Mouse (Mus musculus): ENCODE measurements at regions not wholly inside any gene's neighbourhood (a gene's known extent, or its start where the extent isn't known, plus 50 kb on each side); places are given as distances from the start of the nearest gene placed in this dataset.

DNA sequence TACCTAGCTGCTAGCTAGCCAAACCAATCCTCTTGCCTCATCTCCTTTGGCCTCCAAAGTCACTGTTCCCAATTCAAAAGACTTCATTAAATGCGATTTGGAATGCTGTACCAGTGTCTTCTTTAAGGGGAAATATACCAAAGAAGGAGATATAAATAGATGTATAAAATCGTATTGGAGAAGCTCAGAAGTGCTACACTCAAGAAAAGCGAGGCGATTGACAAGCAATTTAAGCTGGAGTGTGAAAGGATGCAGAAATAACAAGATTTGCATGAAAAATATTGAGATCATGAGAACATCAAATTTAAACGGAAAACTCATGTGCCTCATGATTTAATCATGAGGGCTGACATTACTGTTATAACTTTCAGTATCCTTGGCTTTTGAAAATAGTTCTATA is 221.8 kb upstream of the Gbe1 start:
- intact Hi-C loops (cut with DNase I) = no loop called here
- DNase-seq = no peak

DNA sequence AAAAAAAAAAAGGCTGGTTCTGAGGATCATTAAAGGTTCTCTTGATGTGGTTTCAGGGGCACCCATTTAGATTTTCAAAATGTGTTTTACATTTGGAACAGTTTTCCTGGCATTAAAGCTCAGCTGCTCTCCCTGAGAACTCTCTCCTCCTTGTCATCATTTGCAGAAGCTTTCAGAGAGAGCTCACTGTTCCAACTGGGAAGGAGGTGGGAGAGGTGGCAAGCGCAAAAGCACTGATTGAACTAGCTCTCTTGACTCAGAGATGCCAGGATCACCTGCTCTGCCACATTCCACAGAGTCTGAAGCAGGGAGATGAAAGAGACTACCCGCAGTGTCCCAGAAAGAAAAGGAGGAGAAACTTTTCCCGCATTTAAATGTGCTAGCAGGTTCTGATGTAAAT is 220.5 kb upstream of the Gbe1 start:
- no peak for DNase-seq
- intact Hi-C loops (cut with DNase I) = no loop called here

- intact Hi-C loops (cut with DNase I) = no loop called here
- no peak for DNase-seq
Observed at GRCm38 (mm10) chr16:70095221-70095620, 218.5 kb upstream of the Gbe1 start.

DNA sequence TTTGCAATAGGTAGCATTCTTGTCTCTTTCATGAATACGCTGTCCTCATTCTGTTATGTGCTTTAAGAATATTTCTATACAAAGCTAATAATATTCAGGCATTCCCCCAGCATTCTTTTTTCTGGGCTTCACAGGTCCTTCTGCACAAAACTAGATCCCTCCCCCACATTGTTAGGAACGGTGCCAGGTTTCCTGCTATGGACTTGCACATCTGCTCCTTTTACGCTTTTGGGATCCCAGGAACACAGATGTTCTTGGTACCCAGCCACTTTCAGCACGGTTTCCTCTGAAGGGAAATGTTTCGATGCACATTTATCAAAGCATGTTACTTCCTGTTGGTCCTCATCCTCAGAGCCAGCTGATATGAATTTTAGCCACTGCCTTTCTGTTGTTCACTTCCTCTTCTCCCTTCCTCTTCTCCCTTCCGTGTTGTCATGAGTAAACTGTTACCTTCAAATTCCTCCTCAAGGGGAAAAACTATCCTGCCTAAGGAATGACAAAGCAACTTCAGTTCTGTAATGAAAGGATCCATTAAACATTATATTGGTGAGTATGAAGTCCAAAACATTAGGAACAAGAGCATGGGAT is 209.9 kb upstream of the Gbe1 start:
- intact Hi-C loops (cut with DNase I) = no loop called here
- peak; percentile 14 for DNase-seq

- intact Hi-C loops (cut with DNase I) = no loop called here
- no peak for DNase-seq
Observed at GRCm38 (mm10) chr16:70141466-70141865, 172.3 kb upstream of the Gbe1 start.

- DNase-seq = no peak
- intact Hi-C loops (cut with DNase I) = no loop called here
Observed at GRCm38 (mm10) chr16:70147673-70148359, 165.9 kb upstream of the Gbe1 start.

- intact Hi-C loops (cut with DNase I) = no loop called here
- peak; percentile 78 for DNase-seq
Observed at GRCm38 (mm10) chr16:70154587-70154986, 159.2 kb upstream of the Gbe1 start.

- intact Hi-C loops (cut with DNase I) = no loop called here
- DNase-seq = no peak
Observed at GRCm38 (mm10) chr16:70160539-70160938, 153.2 kb upstream of the Gbe1 start.

GRCm38 (mm10) chr16:70175140-70175539 is 138.6 kb upstream of the Gbe1 start:
- no peak for DNase-seq
- intact Hi-C loops (cut with DNase I) = no loop called here

- DNase-seq = no peak
- intact Hi-C loops (cut with DNase I) = no loop called here
Observed at GRCm38 (mm10) chr16:70178975-70179374, 134.8 kb upstream of the Gbe1 start.

DNA sequence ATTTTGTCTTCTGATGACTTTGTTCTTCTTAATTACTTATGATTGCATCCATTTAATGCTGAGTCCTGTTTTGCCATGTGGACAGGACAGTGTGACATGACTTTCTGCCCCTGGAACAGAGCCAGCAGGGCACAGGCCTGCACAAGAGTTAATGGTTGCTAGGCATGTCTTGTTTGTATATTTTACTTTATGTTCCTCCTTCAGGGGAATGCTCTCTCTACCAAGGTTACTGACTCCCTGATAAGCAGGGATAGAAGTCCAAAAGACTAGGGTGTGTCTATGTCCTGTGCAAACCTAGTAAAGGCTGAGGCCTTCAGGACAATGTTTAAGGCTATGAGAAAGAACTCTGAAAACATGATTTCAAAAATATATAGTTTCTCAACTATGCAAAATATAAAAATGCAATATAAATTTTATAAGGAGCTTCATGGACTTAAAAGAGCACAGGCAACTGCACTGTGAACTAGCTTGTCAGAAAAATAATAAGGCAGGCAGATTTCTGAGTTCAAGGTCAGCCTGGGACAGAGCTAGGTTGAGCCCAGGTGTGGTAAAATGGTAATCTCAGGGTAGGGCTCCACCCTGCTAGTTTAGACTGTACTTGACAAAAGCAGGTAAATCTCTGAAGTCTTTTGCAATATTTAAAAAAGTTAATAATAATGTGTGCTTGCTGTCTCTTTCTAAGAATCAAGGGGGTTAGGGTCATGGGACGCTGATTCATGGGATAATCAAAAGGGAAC is 99.7 kb upstream of the Gbe1 start:
- intact Hi-C loops (cut with DNase I) = no loop called here
- no peak for DNase-seq

DNA sequence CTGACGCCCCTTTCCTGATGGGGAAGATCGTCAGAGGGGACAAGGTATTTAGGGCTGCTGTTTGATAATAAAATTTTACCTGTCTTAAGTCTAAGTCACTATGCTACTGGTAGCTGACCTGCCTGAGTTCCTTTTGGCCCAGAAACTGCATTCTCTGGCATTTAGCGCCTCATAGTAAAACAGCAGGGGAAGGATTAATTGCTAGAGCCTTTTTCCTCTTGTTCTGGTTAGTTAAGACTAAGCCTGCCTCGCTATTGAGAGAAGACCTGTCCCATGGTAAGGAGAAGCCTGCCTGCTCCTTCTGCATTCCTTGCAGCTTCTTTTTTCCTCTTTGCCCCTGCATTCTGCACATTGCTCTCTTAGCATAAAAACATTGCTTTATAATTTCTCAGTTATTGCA is 98.9 kb upstream of the Gbe1 start:
- no peak for DNase-seq
- intact Hi-C loops (cut with DNase I) = no loop called here

DNA sequence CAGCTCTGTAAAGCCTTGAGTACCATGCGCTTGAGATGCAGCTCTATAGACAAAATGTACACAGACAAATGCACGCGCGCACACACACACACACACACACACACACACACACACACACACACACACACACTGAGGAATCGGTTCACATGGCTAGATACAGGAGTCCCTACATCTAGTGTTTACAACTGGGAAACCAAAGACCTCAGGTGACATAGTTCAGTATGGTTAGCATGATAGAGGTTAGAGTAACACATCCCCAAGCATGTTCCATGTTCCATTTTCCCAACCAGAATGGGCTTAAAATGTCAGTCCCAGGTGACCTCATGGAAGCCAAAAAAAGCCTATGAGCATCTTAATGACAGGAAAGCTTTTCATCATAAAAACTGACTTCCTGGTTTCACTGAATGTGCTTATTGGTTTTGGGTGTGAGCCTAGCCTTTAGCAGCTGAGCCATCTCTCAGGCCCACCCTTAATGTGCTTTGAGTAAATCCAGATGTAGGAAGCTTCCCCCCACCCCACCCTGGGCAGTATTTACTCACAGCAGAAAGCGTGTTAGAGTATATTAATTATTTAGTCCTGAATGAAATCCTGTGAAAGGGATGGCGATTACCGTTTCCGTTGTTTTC is 86.0 kb upstream of the Gbe1 start:
- DNase-seq = no peak
- intact Hi-C loops (cut with DNase I) = no loop called here

DNA sequence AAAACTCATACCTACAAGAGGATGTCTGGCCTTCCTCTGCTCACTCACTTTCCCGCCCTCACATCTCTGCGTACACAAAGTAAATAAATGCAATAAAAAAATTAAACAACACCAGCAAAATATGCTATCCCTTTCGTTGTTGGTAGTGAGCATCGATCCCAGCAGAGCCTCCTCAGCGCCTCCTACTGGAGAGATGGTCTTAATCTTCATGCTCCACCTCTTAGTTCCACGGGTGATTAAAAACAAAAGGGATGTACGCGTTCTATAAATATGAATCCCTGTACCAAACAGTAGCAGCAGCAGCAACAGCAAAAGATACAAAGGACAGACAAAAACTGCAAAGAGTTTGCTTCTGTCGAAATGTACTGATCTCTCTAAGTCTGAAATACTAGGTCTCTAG is 81.0 kb upstream of the Gbe1 start:
- intact Hi-C loops (cut with DNase I) = no loop called here
- DNase-seq = no peak

GRCm38 (mm10) chr16:70235189-70235588 is 78.6 kb upstream of the Gbe1 start:
- DNase-seq = no peak
- intact Hi-C loops (cut with DNase I) = no loop called here

DNA sequence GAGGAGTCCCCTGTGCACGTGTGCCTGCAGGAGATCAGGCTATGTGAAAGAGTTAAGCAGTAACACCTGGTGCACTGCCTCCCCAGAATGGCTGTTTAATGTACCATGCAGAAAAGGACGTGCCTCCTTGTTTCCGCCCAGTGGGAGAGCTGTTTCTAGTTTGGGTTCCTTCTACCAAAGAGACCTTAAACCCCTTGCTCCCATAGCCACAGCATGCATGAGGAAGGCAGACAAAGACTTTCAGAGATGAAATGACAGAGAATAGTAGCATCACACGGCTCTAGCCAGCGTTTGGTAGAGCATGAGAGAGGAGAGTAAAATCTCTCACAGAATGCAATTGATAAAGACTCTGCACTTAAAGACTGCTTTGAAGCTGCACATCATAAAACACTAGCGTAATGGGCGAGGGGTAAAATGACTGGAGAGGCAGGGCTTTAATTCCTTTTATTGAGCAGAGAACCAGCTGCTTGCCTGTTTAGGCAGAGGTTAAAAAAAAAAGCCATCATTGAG is 74.3 kb upstream of the Gbe1 start:
- DNase-seq = peak; percentile 16
- intact Hi-C loops (cut with DNase I) = no loop called here

- DNase-seq = no peak
- intact Hi-C loops (cut with DNase I) = no loop called here
Observed at GRCm38 (mm10) chr16:70244205-70244756, 69.5 kb upstream of the Gbe1 start.

- no peak for DNase-seq
Observed at GRCm38 (mm10) chr16:70244963-70245362, 68.8 kb upstream of the Gbe1 start.

GRCm38 (mm10) chr16:70259364-70259763 is 54.4 kb upstream of the Gbe1 start:
- intact Hi-C loops (cut with DNase I) = no loop called here
- DNase-seq = no peak

More at GRCm38 (mm10) chr16:70244963-70245362, 68.8 kb upstream of the Gbe1 start:
- intact Hi-C loops (cut with DNase I) = no loop called here

DNA sequence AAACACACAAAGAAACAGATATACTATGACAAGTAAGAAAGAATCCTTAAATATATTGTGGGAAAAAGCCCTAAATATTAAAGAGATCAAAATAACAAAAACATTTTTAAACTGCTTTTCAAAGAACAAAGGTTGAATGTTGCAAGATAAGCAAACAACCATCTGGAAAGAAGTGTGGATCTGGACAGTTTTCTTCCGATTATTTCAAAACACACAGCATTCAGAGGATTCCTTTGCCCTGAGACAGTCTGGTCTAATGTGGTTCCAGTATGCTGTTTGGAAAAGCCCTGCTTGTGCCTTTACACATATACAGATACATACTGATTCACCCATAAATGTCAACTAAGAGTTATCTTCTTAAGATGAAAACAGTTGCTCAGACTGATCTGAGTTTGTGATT is 53.6 kb upstream of the Gbe1 start:
- DNase-seq = no peak
- intact Hi-C loops (cut with DNase I) = no loop called here
